Mouse (Mus musculus) cerebellum, adult 2 months (tissue): Measurements from ENCODE around the gene Rap2a. TPM values are rescaled to one million over a fixed set of nuclear protein-coding genes. Genes with fewer than 3 reads are reported as not detected.

ENCODE experiments used
- DNase-seq, 2 experiments: peaks; one replicate each; pipeline ENCODE4 v3.0.0; 2021
- H3K27ac ChIP-seq: fragments of 200-500 bp; 2 replicates; pipeline ENCODE4 v1.5.1; 2012; ENCODE audit warnings: low read length, control low read depth, inconsistent platforms; ENCODE audit not compliant: insufficient read depth
- H3K27me3 ChIP-seq: fragments of 200-500 bp; 2 replicates; pipeline ENCODE4 v1.6.1; 2012; ENCODE audit warnings: inconsistent platforms, mild to moderate bottlenecking, low read length, moderate library complexity; ENCODE audit not compliant: control insufficient read depth, insufficient read depth
- H3K4me1 ChIP-seq: fragments of 200-500 bp; 2 replicates; pipeline ENCODE4 v1.6.1; 2011; ENCODE audit warnings: low read length; ENCODE audit not compliant: control insufficient read depth, insufficient read depth
- H3K4me3 ChIP-seq: fragments of 200-500 bp; replicated peaks from 2 replicates; pipeline ENCODE3; 2011; ENCODE audit warnings: mild to moderate bottlenecking, low read depth, low read length, control low read depth; ENCODE audit not compliant: insufficient read depth
- CTCF ChIP-seq: fragments of 200-500 bp; IDR thresholded peaks from 2 replicates; pipeline ENCODE4 v1.5.1; 2011; ENCODE audit warnings: low read depth, mild to moderate bottlenecking, control low read depth, low read length, moderate library complexity, borderline replicate concordance; ENCODE audit not compliant: insufficient read depth
- POLR2A ChIP-seq: fragments of 200-500 bp; IDR thresholded peaks from 2 replicates; pipeline ENCODE4 v1.6.1; 2011; ENCODE audit warnings: low read length, control low read depth, borderline replicate concordance; ENCODE audit not compliant: insufficient read depth
- WGBS: fragments of 180-500 bp; shearing (Covaris S2); methylation state at CpG from one replicate; pipeline ENCODE4 v1.1.7; 2018; 5-methylcytosine and 5-hydroxymethylcytosine counted together
- polyA plus RNA-seq: library from polyadenylated mRNA; depleted of rRNA; stranded (reverse); fragments of >200 nt; gene quantifications from 2 replicates; pipeline ENCODE4 v1.2.3, GENCODE M21; 2012

The Rap2a gene
- polyA plus RNA-seq, 1 experiment = 39.3 TPM

- DNase-seq = no peak
- Histone ChIP-seq H3K4me1 (peaks cover 14% of the 10 kb centered on the region), H3K4me3 (no peak overlapping the region), H3K27ac (no peak overlapping the region), H3K27me3 (no peaks in the 10 kb centered on the region)
- WGBS = 71% methylated on average over 8 of the region's 8 CpGs
- TF ChIP-seq POLR2A = no peak
Measured at GRCm38 (mm10) chr14:120480341-120480900, 2.2 kb downstream of the Rap2a start.

- no peak for TF ChIP-seq CTCF
- no peak for TF ChIP-seq POLR2A
- H3K27me3 ChIP-seq = no peaks in the 10 kb centered on the region
- no peak overlapping the region for H3K4me3 ChIP-seq
- 94% methylated on average over 4 of the region's 4 CpGs for WGBS
- no peak for DNase-seq
- peaks cover 14% of the 10 kb centered on the region for H3K4me1 ChIP-seq
- no peak overlapping the region for H3K27ac ChIP-seq
Measured at GRCm38 (mm10) chr14:120480927-120481326, 2.7 kb downstream of the Rap2a start.

- no peak overlapping the region for H3K27ac ChIP-seq
- no peaks in the 10 kb centered on the region for H3K27me3 ChIP-seq
- H3K4me3 ChIP-seq = no peak overlapping the region
- TF ChIP-seq POLR2A = no peak
- H3K4me1 ChIP-seq = peaks cover 22% of the 10 kb centered on the region
- no peak for DNase-seq
- WGBS = 36% methylated on average over 5 of the region's 5 CpGs
Measured at GRCm38 (mm10) chr14:120484561-120484960, 6.3 kb downstream of the Rap2a start.

- no peak for TF ChIP-seq POLR2A
- no peak for TF ChIP-seq CTCF
- no peak for DNase-seq
- Histone ChIP-seq H3K4me1 (peaks cover 13% of the 10 kb centered on the region), H3K27ac (no peak overlapping the region), H3K27me3 (no peaks in the 10 kb centered on the region), H3K4me3 (no peak overlapping the region)
- 58% methylated on average over 5 of the region's 5 CpGs for WGBS
Measured at GRCm38 (mm10) chr14:120496284-120496683, 18.0 kb downstream of the Rap2a start.

GRCm38 (mm10) chr14:120496827-120497226 lies 18.6 kb downstream of the Rap2a start:
- H3K4me3 ChIP-seq = no peak overlapping the region
- no peak for DNase-seq
- 86% methylated on average over 5 of the region's 5 CpGs for WGBS
- H3K27ac ChIP-seq = no peak overlapping the region
- no peak for TF ChIP-seq POLR2A
- no peak for TF ChIP-seq CTCF
- peaks cover 13% of the 10 kb centered on the region for H3K4me1 ChIP-seq
- no peaks in the 10 kb centered on the region for H3K27me3 ChIP-seq

GRCm38 (mm10) chr14:120499096-120499495 lies 20.9 kb downstream of the Rap2a start:
- Histone ChIP-seq H3K27ac (no peak overlapping the region), H3K4me1 (peaks cover 13% of the 10 kb centered on the region), H3K27me3 (no peaks in the 10 kb centered on the region), H3K4me3 (no peak overlapping the region)
- no peak for TF ChIP-seq CTCF
- no peak for DNase-seq
- 95% methylated on average over 10 of the region's 10 CpGs for WGBS

GRCm38 (mm10) chr14:120499601-120500000 lies 21.4 kb downstream of the Rap2a start:
- TF ChIP-seq CTCF (no peak), POLR2A (no peak)
- Histone ChIP-seq H3K27ac (peak overlapping the region; percentile 76; the same call in 1 of the 2 replicates), H3K27me3 (no peaks in the 10 kb centered on the region), H3K4me3 (no peak overlapping the region), H3K4me1 (peaks cover 13% of the 10 kb centered on the region)
- no peak for DNase-seq
- WGBS = 75% methylated on average over 6 of the region's 6 CpGs

- peak; percentile 59 to 61 for DNase-seq
- peak overlapping the region; percentile 76 for H3K27ac ChIP-seq
Measured at GRCm38 (mm10) chr14:120500021-120500560, 21.8 kb downstream of the Rap2a start.

More at GRCm38 (mm10) chr14:120500021-120500560, 21.8 kb downstream of the Rap2a start:
- H3K4me3 ChIP-seq = peak overlapping the region; percentile 30
- WGBS = 29% methylated on average over 12 of the region's 12 CpGs
- peaks cover 13% of the 10 kb centered on the region for H3K4me1 ChIP-seq
- TF ChIP-seq POLR2A (no peak), CTCF (no peak)
- H3K27me3 ChIP-seq = no peaks in the 10 kb centered on the region
